Comparison of ENCODE assay signal across 1 mouse cellular context in the genomic region with DNA sequence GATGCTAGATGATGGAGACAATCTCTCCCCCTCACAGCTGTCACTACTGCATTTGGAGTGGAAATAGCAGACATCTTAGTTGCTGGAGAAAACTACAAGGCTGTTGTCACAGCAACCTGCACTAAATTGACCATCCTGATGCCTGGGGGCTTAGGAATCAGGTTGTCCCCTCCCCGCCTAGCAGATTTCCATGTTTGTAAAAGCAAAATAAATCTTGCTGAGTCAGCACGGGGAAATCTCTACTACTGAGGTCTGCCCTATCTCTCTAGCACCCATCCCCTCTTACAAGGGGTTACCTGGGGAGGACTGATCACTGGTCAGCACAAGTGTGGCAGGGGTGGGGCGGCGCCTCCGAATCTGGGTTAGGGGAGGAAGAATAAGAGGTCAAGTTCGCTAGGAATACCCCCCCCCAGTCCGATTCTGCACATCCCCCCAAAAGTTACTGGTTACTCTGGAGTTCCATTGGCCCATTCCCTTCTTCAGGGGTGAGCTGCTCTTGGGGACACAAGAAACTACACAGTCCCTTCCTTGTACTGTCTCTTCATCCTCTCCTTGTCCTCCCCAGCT.
TF ChIP-seq lines count a peak whose summit lies in the region.

No protein-coding gene starts in this region.

TF ChIP-seq in CH12.LX, 34 proteins besides CTCF, POLR2A, EP300 and RAD21 (continued from another document):
- TF ChIP-seq USF1 (IDR thresholded peaks at IDR 0.05; ENCODE audit: low read depth, low read length) (no peak), POLR2AphosphoS2 (IDR thresholded peaks at IDR 0.05; ENCODE audit: low read depth, low read length) (no peak)
